Mouse (Mus musculus): ENCODE measurements around the gene Hspg2.

DNA sequence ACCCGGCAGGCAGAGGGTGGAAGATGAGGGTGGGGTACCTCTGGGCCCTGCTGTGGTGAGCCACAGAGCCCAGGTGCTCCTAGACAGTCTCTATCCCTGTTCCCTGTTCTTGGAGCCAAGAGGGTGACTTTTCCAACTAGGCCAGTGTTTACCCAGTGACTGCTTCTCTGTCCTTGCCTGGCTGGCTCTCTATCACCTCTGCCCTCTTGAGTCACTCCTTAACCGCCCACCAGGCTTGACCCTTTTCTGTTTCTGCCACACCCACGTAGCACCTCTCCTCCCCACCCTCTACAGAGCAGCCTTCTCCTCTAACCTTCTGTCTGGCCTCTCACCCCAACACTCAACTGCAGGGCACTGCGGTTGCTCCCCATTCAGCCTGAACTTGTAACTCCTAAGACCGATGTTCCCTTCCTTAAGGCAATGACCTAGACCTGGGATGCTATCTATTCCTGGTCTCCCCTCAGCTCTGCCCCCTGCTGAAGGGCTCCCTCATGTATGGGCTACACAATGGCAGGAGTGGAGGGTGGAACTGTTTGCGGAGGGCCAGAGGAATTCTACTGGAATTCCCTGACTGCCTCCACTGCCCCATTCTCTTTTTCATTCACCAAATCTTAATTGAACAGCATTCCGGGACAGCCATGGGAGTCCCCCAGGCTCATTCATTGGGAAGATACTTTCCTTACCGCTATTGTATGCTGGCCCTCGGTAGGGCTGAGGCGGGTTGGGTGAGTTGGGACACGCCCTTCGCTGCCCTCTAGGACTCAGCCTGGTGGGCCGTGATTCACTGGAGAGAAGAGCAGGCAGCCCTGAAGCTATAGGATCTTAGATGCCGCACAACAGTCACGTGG is 1.5 kb downstream of the Hspg2 start:
- TF ChIP-seq POLR2A (IDR thresholded peaks at IDR 0.05; ENCODE audit: insufficient read depth, low read length) = no peak
- TF ChIP-seq CTCF (IDR thresholded peaks at IDR 0.05; ENCODE audit: low read depth, low read length) = no peak
